Mouse (Mus musculus): ENCODE data around the gene Hspb8. TPM values are rescaled to one million over a fixed set of nuclear protein-coding genes. Genes with fewer than 3 reads are reported as not detected.

Hspb8 gene
- polyA plus RNA-seq, 1 experiment from 2014 or later = 6.7 TPM

- 4% methylated on average over 15 of the region's 16 CpGs for WGBS
- H3K9ac ChIP-seq (replicated peaks; ENCODE audit: low read length) = no peak overlapping the region
- H3K9me3 ChIP-seq (replicated peaks; ENCODE audit: control insufficient read depth, low read length) = no peaks in the 10 kb centered on the region
- H3K4me2 ChIP-seq (ENCODE audit: low read depth, low read length) = no peak overlapping the region
- H3K4me3 ChIP-seq (ENCODE audit: low read depth, low read length) = no peak overlapping the region
- H3K27ac ChIP-seq (replicated peaks; ENCODE audit: low read depth, low read length) = no peak overlapping the region
- no peaks in the 10 kb centered on the region for H3K4me1 ChIP-seq (ENCODE audit: control insufficient read depth, insufficient read depth, low read length)
- ATAC-seq (replicated peaks; ENCODE audit: insufficient number of reproducible peaks, low FRiP score, low TSS enrichment, low read depth) (no peak), DNase-seq (ENCODE audit: low spot score) (peak; percentile 32)
- H3K27me3 ChIP-seq (ENCODE audit: control insufficient read depth, insufficient read depth, low read length) = no peaks in the 10 kb centered on the region
- no peaks in the 10 kb centered on the region for H3K36me3 ChIP-seq (replicated peaks; ENCODE audit: control insufficient read depth, insufficient read depth, low read depth, low read length)
These were observed 12.7 kb downstream of the Hspb8 start for GRCm38 (mm10) chr5:116409689-116410590.

GRCm38 (mm10) chr5:116408965-116409364, 13.7 kb downstream of the Hspb8 start:
- H3K27me3 ChIP-seq (ENCODE audit: control insufficient read depth, insufficient read depth, low read length) = no peaks in the 10 kb centered on the region
- DNase-seq (ENCODE audit: low spot score) = no peak
- H3K4me3 ChIP-seq (ENCODE audit: low read depth, low read length) = no peak overlapping the region
- no peak overlapping the region for H3K4me2 ChIP-seq (ENCODE audit: low read depth, low read length)
- 54% methylated on average over 9 of the region's 9 CpGs for WGBS
- no peak for ATAC-seq (replicated peaks; ENCODE audit: insufficient number of reproducible peaks, low FRiP score, low TSS enrichment, low read depth)
- no peaks in the 10 kb centered on the region for H3K36me3 ChIP-seq (replicated peaks; ENCODE audit: control insufficient read depth, insufficient read depth, low read depth, low read length)
- no peak overlapping the region for H3K27ac ChIP-seq (replicated peaks; ENCODE audit: low read depth, low read length)
- no peaks in the 10 kb centered on the region for H3K4me1 ChIP-seq (ENCODE audit: control insufficient read depth, insufficient read depth, low read length)
- no peaks in the 10 kb centered on the region for H3K9me3 ChIP-seq (replicated peaks; ENCODE audit: control insufficient read depth, low read length)
- H3K9ac ChIP-seq (replicated peaks; ENCODE audit: low read length) = no peak overlapping the region

GRCm38 (mm10) chr5:116407936-116408335, 14.7 kb downstream of the Hspb8 start:
- no peak for DNase-seq (ENCODE audit: low spot score)
- H3K4me1 ChIP-seq (ENCODE audit: control insufficient read depth, insufficient read depth, low read length) = no peaks in the 10 kb centered on the region

GRCm38 (mm10) chr5:116407321-116407720, 15.3 kb downstream of the Hspb8 start:
- no peak for DNase-seq (ENCODE audit: low spot score)
- H3K27ac ChIP-seq (replicated peaks; ENCODE audit: low read depth, low read length) = no peak overlapping the region

More at GRCm38 (mm10) chr5:116407936-116408335, 14.7 kb downstream of the Hspb8 start:
- Histone ChIP-seq H3K4me2 (ENCODE audit: low read depth, low read length) (no peak overlapping the region), H3K4me3 (ENCODE audit: low read depth, low read length) (no peak overlapping the region), H3K9ac (replicated peaks; ENCODE audit: low read length) (no peak overlapping the region), H3K27ac (replicated peaks; ENCODE audit: low read depth, low read length) (no peak overlapping the region), H3K9me3 (replicated peaks; ENCODE audit: control insufficient read depth, low read length) (no peaks in the 10 kb centered on the region), H3K36me3 (replicated peaks; ENCODE audit: control insufficient read depth, insufficient read depth, low read depth, low read length) (no peaks in the 10 kb centered on the region), H3K27me3 (ENCODE audit: control insufficient read depth, insufficient read depth, low read length) (no peaks in the 10 kb centered on the region)
- WGBS = 38% methylated on average over 6 of the region's 6 CpGs
- no peak for ATAC-seq (replicated peaks; ENCODE audit: insufficient number of reproducible peaks, low FRiP score, low TSS enrichment, low read depth)

GRCm38 (mm10) chr5:116406507-116406906, 16.2 kb downstream of the Hspb8 start:
- Histone ChIP-seq H3K4me2 (ENCODE audit: low read depth, low read length) (no peak overlapping the region), H3K4me1 (ENCODE audit: control insufficient read depth, insufficient read depth, low read length) (no peaks in the 10 kb centered on the region), H3K9ac (replicated peaks; ENCODE audit: low read length) (no peak overlapping the region), H3K27ac (replicated peaks; ENCODE audit: low read depth, low read length) (no peak overlapping the region), H3K4me3 (ENCODE audit: low read depth, low read length) (no peak overlapping the region), H3K36me3 (replicated peaks; ENCODE audit: control insufficient read depth, insufficient read depth, low read depth, low read length) (no peaks in the 10 kb centered on the region), H3K9me3 (replicated peaks; ENCODE audit: control insufficient read depth, low read length) (no peaks in the 10 kb centered on the region), H3K27me3 (ENCODE audit: control insufficient read depth, insufficient read depth, low read length) (no peaks in the 10 kb centered on the region)
- 71% methylated on average over 3 of the region's 3 CpGs for WGBS
- DNase-seq (ENCODE audit: low spot score) (no peak), ATAC-seq (replicated peaks; ENCODE audit: insufficient number of reproducible peaks, low FRiP score, low TSS enrichment, low read depth) (no peak)

More at GRCm38 (mm10) chr5:116407321-116407720, 15.3 kb downstream of the Hspb8 start:
- no peak for ATAC-seq (replicated peaks; ENCODE audit: insufficient number of reproducible peaks, low FRiP score, low TSS enrichment, low read depth)
- WGBS = 19% methylated on average over 4 of the region's 4 CpGs
- no peak overlapping the region for H3K9ac ChIP-seq (replicated peaks; ENCODE audit: low read length)
- no peaks in the 10 kb centered on the region for H3K36me3 ChIP-seq (replicated peaks; ENCODE audit: control insufficient read depth, insufficient read depth, low read depth, low read length)
- H3K4me1 ChIP-seq (ENCODE audit: control insufficient read depth, insufficient read depth, low read length) = no peaks in the 10 kb centered on the region
- H3K9me3 ChIP-seq (replicated peaks; ENCODE audit: control insufficient read depth, low read length) = no peaks in the 10 kb centered on the region
- H3K4me3 ChIP-seq (ENCODE audit: low read depth, low read length) = no peak overlapping the region
- no peak overlapping the region for H3K4me2 ChIP-seq (ENCODE audit: low read depth, low read length)
- H3K27me3 ChIP-seq (ENCODE audit: control insufficient read depth, insufficient read depth, low read length) = no peaks in the 10 kb centered on the region

GRCm38 (mm10) chr5:116405934-116406333, 16.7 kb downstream of the Hspb8 start:
- no peaks in the 10 kb centered on the region for H3K4me1 ChIP-seq (ENCODE audit: control insufficient read depth, insufficient read depth, low read length)
- H3K27me3 ChIP-seq (ENCODE audit: control insufficient read depth, insufficient read depth, low read length) = no peaks in the 10 kb centered on the region
- no peaks in the 10 kb centered on the region for H3K9me3 ChIP-seq (replicated peaks; ENCODE audit: control insufficient read depth, low read length)
- H3K4me2 ChIP-seq (ENCODE audit: low read depth, low read length) = no peak overlapping the region
- DNase-seq (ENCODE audit: low spot score) = no peak
- no peak overlapping the region for H3K9ac ChIP-seq (replicated peaks; ENCODE audit: low read length)
- no peak overlapping the region for H3K4me3 ChIP-seq (ENCODE audit: low read depth, low read length)
- ATAC-seq (replicated peaks; ENCODE audit: insufficient number of reproducible peaks, low FRiP score, low TSS enrichment, low read depth) = no peak
- 88% methylated on average over 1 of the region's 1 CpGs for WGBS
- H3K36me3 ChIP-seq (replicated peaks; ENCODE audit: control insufficient read depth, insufficient read depth, low read depth, low read length) = no peaks in the 10 kb centered on the region
- no peak overlapping the region for H3K27ac ChIP-seq (replicated peaks; ENCODE audit: low read depth, low read length)

- no peak overlapping the region for H3K4me3 ChIP-seq (ENCODE audit: low read depth, low read length)
- no peak overlapping the region for H3K4me2 ChIP-seq (ENCODE audit: low read depth, low read length)
These were observed 18.6 kb downstream of the Hspb8 start for GRCm38 (mm10) chr5:116404063-116404462.

GRCm38 (mm10) chr5:116400801-116401200, 21.9 kb downstream of the Hspb8 start:
- H3K27me3 ChIP-seq (ENCODE audit: control insufficient read depth, insufficient read depth, low read length) = no peaks in the 10 kb centered on the region
- 88% methylated on average over 3 of the region's 3 CpGs for WGBS
- ATAC-seq (replicated peaks; ENCODE audit: insufficient number of reproducible peaks, low FRiP score, low TSS enrichment, low read depth) (no peak), DNase-seq (ENCODE audit: low spot score) (no peak)
- no peaks in the 10 kb centered on the region for H3K4me1 ChIP-seq (ENCODE audit: control insufficient read depth, insufficient read depth, low read length)
- H3K9ac ChIP-seq (replicated peaks; ENCODE audit: low read length) = no peak overlapping the region
- H3K9me3 ChIP-seq (replicated peaks; ENCODE audit: control insufficient read depth, low read length) = no peaks in the 10 kb centered on the region
- H3K4me3 ChIP-seq (ENCODE audit: low read depth, low read length) = no peak overlapping the region
- H3K27ac ChIP-seq (replicated peaks; ENCODE audit: low read depth, low read length) = no peak overlapping the region
- no peak overlapping the region for H3K4me2 ChIP-seq (ENCODE audit: low read depth, low read length)
- no peaks in the 10 kb centered on the region for H3K36me3 ChIP-seq (replicated peaks; ENCODE audit: control insufficient read depth, insufficient read depth, low read depth, low read length)

More at GRCm38 (mm10) chr5:116404063-116404462, 18.6 kb downstream of the Hspb8 start:
- H3K27ac ChIP-seq (replicated peaks; ENCODE audit: low read depth, low read length) = no peak overlapping the region
- H3K4me1 ChIP-seq (ENCODE audit: control insufficient read depth, insufficient read depth, low read length) = no peaks in the 10 kb centered on the region
- no peak for ATAC-seq (replicated peaks; ENCODE audit: insufficient number of reproducible peaks, low FRiP score, low TSS enrichment, low read depth)
- H3K27me3 ChIP-seq (ENCODE audit: control insufficient read depth, insufficient read depth, low read length) = no peaks in the 10 kb centered on the region
- H3K36me3 ChIP-seq (replicated peaks; ENCODE audit: control insufficient read depth, insufficient read depth, low read depth, low read length) = no peaks in the 10 kb centered on the region
- no peak overlapping the region for H3K9ac ChIP-seq (replicated peaks; ENCODE audit: low read length)
- WGBS = 82% methylated on average over 2 of the region's 2 CpGs
- no peak for DNase-seq (ENCODE audit: low spot score)
- no peaks in the 10 kb centered on the region for H3K9me3 ChIP-seq (replicated peaks; ENCODE audit: control insufficient read depth, low read length)
